Mouse (Mus musculus): Measurements from ENCODE around the gene Soga1.

The Soga1 gene

GRCm38 (mm10) chr2:157064136-157064535, 14.9 kb downstream of the Soga1 start:
- in situ Hi-C loops (cut with MseI, MboI) = no loop called here

GRCm38 (mm10) chr2:157063241-157063700, 15.8 kb downstream of the Soga1 start:
- in situ Hi-C loops (cut with MseI, MboI) = no loop called here

- in situ Hi-C loops (cut with MseI, MboI) = no loop called here
Measured at GRCm38 (mm10) chr2:157060557-157061305, 18.3 kb downstream of the Soga1 start.

- in situ Hi-C loops (cut with MseI, MboI) = no loop called here
Measured at GRCm38 (mm10) chr2:157060037-157060436, 19.0 kb downstream of the Soga1 start.

- in situ Hi-C loops (cut with MseI, MboI) = no loop called here
Measured at GRCm38 (mm10) chr2:157059166-157059565, 19.9 kb downstream of the Soga1 start.

- in situ Hi-C loops (cut with MseI, MboI) = no loop called here
Measured at GRCm38 (mm10) chr2:157058342-157058998, 20.6 kb downstream of the Soga1 start.

GRCm38 (mm10) chr2:157057758-157058157, 21.3 kb downstream of the Soga1 start:
- in situ Hi-C loops (cut with MseI, MboI) = no loop called here

- in situ Hi-C loops (cut with MseI, MboI) = no loop called here
Measured at GRCm38 (mm10) chr2:157057186-157057585, 21.9 kb downstream of the Soga1 start.

GRCm38 (mm10) chr2:157055721-157056120, 23.3 kb downstream of the Soga1 start:
- in situ Hi-C loops (cut with MseI, MboI) = no loop called here

GRCm38 (mm10) chr2:157054816-157055215, 24.2 kb downstream of the Soga1 start:
- in situ Hi-C loops (cut with MseI, MboI) = no loop called here

GRCm38 (mm10) chr2:157054297-157054696, 24.8 kb downstream of the Soga1 start:
- in situ Hi-C loops (cut with MseI, MboI) = no loop called here

GRCm38 (mm10) chr2:157053787-157054186, 25.3 kb downstream of the Soga1 start:
- in situ Hi-C loops (cut with MseI, MboI) = no loop called here

GRCm38 (mm10) chr2:157053124-157053523, 25.9 kb downstream of the Soga1 start:
- in situ Hi-C loops (cut with MseI, MboI) = no loop called here

GRCm38 (mm10) chr2:157052448-157052847, 26.6 kb downstream of the Soga1 start:
- in situ Hi-C loops (cut with MseI, MboI) = no loop called here

- in situ Hi-C loops (cut with MseI, MboI) = loop anchor here in 1 of 2 experiments (5.0 kb wide), 1 partner anchor 42 kb away; no protein-coding TSS in a partner anchor
Measured at GRCm38 (mm10) chr2:157049831-157050243, 29.2 kb downstream of the Soga1 start.

- in situ Hi-C loops (cut with MseI, MboI) = loop anchor here in 1 of 2 experiments (5.0 kb wide), 1 partner anchor 44 kb away; no protein-coding TSS in a partner anchor
Measured at GRCm38 (mm10) chr2:157048395-157049181, 30.5 kb downstream of the Soga1 start.

- in situ Hi-C loops (cut with MseI, MboI) = loop anchor here in 1 of 2 experiments (5.0 kb wide), 1 partner anchor 45 kb away; no protein-coding TSS in a partner anchor
Measured at GRCm38 (mm10) chr2:157046956-157047355, 32.1 kb downstream of the Soga1 start.

- in situ Hi-C loops (cut with MseI, MboI) = loop anchor here in 1 of 2 experiments (5.0 kb wide), 1 partner anchor 46 kb away; no protein-coding TSS in a partner anchor
Measured at GRCm38 (mm10) chr2:157045932-157046331, 33.1 kb downstream of the Soga1 start.

- in situ Hi-C loops (cut with MseI, MboI) = no loop called here
Measured at GRCm38 (mm10) chr2:157043987-157044386, 35.1 kb downstream of the Soga1 start.

- in situ Hi-C loops (cut with MseI, MboI) = no loop called here
Measured at GRCm38 (mm10) chr2:157043556-157043955, 35.5 kb downstream of the Soga1 start.

- in situ Hi-C loops (cut with MseI, MboI) = no loop called here
Measured at GRCm38 (mm10) chr2:157041421-157041820, 37.6 kb downstream of the Soga1 start.

- in situ Hi-C loops (cut with MseI, MboI) = no loop called here
Measured at GRCm38 (mm10) chr2:157040649-157041046, 38.4 kb downstream of the Soga1 start.

Measured in mouse trophoblast stem cell (cell line).